Mouse (Mus musculus) liver, adult 2 months (tissue): ENCODE measurements around the gene Sphk2.

Experiments used
- CTCF ChIP-seq: fragments of 200-500 bp; IDR thresholded peaks from 2 replicates; pipeline ENCODE4 v1.5.1; 2011; ENCODE audit warnings: low read depth, low read length, control low read depth
- POLR2A ChIP-seq: fragments of 200-500 bp; IDR thresholded peaks from 2 replicates; pipeline ENCODE4 v1.6.1; 2011; ENCODE audit warnings: low read length, control low read depth; ENCODE audit not compliant: insufficient read depth; ENCODE audit errors: extremely low read depth

DNA sequence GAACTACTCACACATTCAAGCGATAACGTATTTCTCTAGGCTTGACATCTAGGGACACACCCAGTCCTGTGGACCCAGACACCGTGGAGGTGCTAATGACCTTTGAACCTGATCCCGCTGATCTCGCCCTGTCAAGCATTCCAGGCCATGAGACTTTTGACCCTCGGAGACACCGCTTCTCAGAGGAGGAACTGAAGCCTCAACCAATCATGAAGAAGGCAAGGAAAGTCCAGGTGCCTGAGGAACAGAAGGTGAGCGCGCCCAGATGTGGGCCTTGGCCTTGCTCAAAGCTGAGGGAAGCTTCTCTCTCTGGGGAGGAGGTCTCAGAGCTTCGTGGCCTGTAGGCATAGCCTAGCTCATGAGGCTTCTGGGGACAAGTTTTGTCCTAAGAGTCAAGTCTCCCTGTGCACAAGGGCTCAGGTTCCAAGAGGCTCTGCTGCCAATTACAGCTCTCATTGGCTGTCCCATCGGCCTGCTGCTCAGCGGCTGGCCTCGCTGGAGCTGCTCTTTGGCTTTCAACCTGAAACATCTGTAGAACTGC lies 9.5 kb downstream of the Sphk2 start:
- no peak for TF ChIP-seq CTCF
- TF ChIP-seq POLR2A: peak; percentile 24; the same call in 1 of the 2 replicates
